Mouse (Mus musculus) heart, postnatal 0 days (tissue): ENCODE data around the gene Elovl6.

Experiments used
- CTCF ChIP-seq: IDR thresholded peaks from 2 replicates; pipeline ENCODE4 v1.5.1; 2016; ENCODE audit warnings: antibody characterized with exemption, control low read depth, low read depth
- EP300 ChIP-seq: IDR thresholded peaks from 2 replicates; pipeline ENCODE4 v1.6.1; 2016; ENCODE audit warnings: antibody characterized with exemption, low read depth

- TF ChIP-seq CTCF (no peak), EP300 (no peak)
Measured at GRCm38 (mm10) chr3:129627281-129627680, 95.1 kb downstream of the Elovl6 start.
